In genomic region chr16:91772586-91772985, GRCm38 (mm10) we compare ENCODE assay signal across 13 mouse cellular contexts.
"Had no signal": no experiment of that assay in that cellular context is flagged by ENCODE, and none has a peak within 500 bp of the region (broad histone marks: within the 10 kb centered on the region; RNA-seq: fewer than 3 reads in every experiment).

No protein-coding gene starts in this region.

- DNase-seq: kidney, postnatal 25 days; layer of hippocampus, adult 9-11 months; layer of hippocampus, postnatal 36 days; lung, embryonic 14.5 days; lung, postnatal 10 days; lung, postnatal 4 days; thymus, postnatal 36 days had no signal

- H3K27ac ChIP-seq: kidney, embryonic 15.5 days; limb, embryonic 15.5 days; liver, embryonic 12.5 days; midbrain, embryonic 10.5 days; stomach, embryonic 15.5 days had no signal

- H3K9me3 ChIP-seq: kidney, embryonic 15.5 days; limb, embryonic 15.5 days; liver, embryonic 12.5 days; midbrain, embryonic 10.5 days; stomach, embryonic 15.5 days had no signal

- H3K4me3 ChIP-seq: kidney, embryonic 15.5 days; limb, embryonic 15.5 days; liver, embryonic 12.5 days; midbrain, embryonic 10.5 days; stomach, embryonic 15.5 days had no signal

- H3K36me3 ChIP-seq: limb, embryonic 15.5 days; liver, embryonic 12.5 days; midbrain, embryonic 10.5 days; stomach, embryonic 15.5 days had no signal

- H3K4me2 ChIP-seq: kidney, embryonic 15.5 days; limb, embryonic 15.5 days; liver, embryonic 12.5 days; lung, embryonic 14.5 days; stomach, embryonic 15.5 days had no signal

- ATAC-seq: liver, embryonic 12.5 days; midbrain, embryonic 16.5 days had no signal

- H3K27me3 ChIP-seq: kidney, embryonic 15.5 days; limb, embryonic 15.5 days; liver, embryonic 12.5 days; stomach, embryonic 15.5 days had no signal

- H3K9ac ChIP-seq: kidney, embryonic 15.5 days; limb, embryonic 15.5 days; liver, embryonic 12.5 days; lung, embryonic 14.5 days; stomach, embryonic 15.5 days had no signal

- H3K4me1 ChIP-seq: limb, embryonic 15.5 days had no signal
